Mouse (Mus musculus): ENCODE data around the gene Gmppb.

- TF ChIP-seq CTCF (IDR thresholded peaks at IDR 0.05; ENCODE audit: low read depth) (no peak), EP300 (IDR thresholded peaks at IDR 0.05; ENCODE audit: low read depth) (no peak)
Measured at GRCm38 (mm10) chr9:108055061-108055460, 6.0 kb downstream of the Gmppb start.

All from liver, postnatal 0 days (tissue).